ENCODE assay signal across 23 mouse cellular contexts in the genomic region with DNA sequence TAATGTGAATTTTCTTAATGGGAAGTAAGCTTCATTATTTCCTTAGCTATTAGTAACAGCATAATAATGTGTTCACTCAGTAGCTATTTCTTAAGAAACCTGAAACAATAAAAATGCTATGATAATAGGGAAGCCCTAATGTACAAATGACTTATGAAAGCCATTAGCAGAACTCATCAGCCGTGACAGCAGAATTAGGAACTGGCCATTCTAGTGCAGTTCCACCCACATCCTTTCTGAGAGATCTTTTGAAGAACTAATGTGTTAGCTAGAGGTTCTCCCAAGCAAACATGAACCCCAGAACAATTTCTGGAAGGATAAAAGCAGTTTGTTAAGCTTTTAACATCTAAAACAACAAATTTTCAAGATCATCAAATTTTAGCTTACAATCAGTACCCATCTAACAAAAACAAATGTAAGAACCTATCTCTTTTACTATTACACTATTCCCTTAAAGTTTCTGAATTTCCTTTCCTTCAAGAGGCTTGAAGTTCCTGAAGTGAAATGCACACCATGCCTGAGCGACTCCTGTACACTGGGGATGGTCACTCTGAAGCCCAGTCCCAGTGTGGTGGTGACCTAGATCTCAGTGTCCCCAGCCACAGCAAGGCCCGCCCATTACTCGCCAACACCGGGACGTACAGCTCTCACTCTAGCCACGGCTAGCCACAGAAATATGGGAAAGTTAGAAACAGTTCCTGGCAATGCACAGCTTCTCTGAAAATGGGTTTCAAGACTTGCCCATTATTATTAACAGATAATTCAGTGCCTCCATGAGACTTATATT. TPM values are rescaled to one million over a fixed set of nuclear protein-coding genes. Genes with fewer than 3 reads are reported as not detected.
DNase-seq lines count a peak whose midpoint lies in the region; ATAC-seq and TF ChIP-seq lines count a peak whose summit lies in the region.
"Had no signal": no experiment of that assay in that cellular context is flagged by ENCODE, and none has a peak within 500 bp of the region (broad histone marks: within the 10 kb centered on the region; RNA-seq: fewer than 3 reads in every experiment).

No protein-coding gene starts in this region.

- no peaks in the 10 kb centered on the region for H3K27me3 ChIP-seq in forebrain, embryonic 12.5 days
- H3K27me3 ChIP-seq: embryonic facial prominence, embryonic 15.5 days; limb, embryonic 13.5 days; liver, embryonic 13.5 days; Patski; stomach, embryonic 15.5 days had no signal

- peaks cover 53% of the 10 kb centered on the region for H3K36me3 ChIP-seq in forebrain, embryonic 12.5 days (replicated peaks)

- H3K9me3 ChIP-seq in forebrain, embryonic 12.5 days = no peaks in the 10 kb centered on the region
- H3K9me3 ChIP-seq: embryonic facial prominence, embryonic 15.5 days; limb, embryonic 13.5 days; liver, embryonic 13.5 days; stomach, embryonic 15.5 days had no signal

- no peak for TF ChIP-seq CTCF in bone marrow macrophage, adult 2 months (IDR thresholded peaks at IDR 0.05; ENCODE audit: low read depth, low read length)

- ATAC-seq in megakaryocyte progenitor cell, adult 5-6 weeks (replicated peaks; ENCODE audit: poor library complexity) = peak; percentile 76
- ATAC-seq in forebrain, embryonic 12.5 days (ENCODE audit: low FRiP score) = no peak
- ATAC-seq: hindbrain, embryonic 16.5 days; intestine, postnatal 0 days; midbrain, embryonic 16.5 days; Patski had no signal

- DNase-seq in heart, adult 11 months = peak; percentile 15
- DNase-seq in heart, adult 18-20 months = no peak
- DNase-seq in A20 (ENCODE audit: low read depth, low spot score) = peak; percentile 66
- DNase-seq in frontal cortex, postnatal 25 days (ENCODE audit: low spot score in 2 of 2) = no peak
- DNase-seq: adrenal gland, adult 8-10 months; cerebellum, postnatal 10 days; heart, adult 2 months; heart, postnatal 36 days; liver, embryonic 13.5 days; lung, embryonic 14.5 days; right cerebral cortex, adult 18-20 months; thymus, adult 18-20 months had no signal

- no peak overlapping the region for H3K4me2 ChIP-seq in forebrain, embryonic 12.5 days
- H3K4me2 ChIP-seq: embryonic facial prominence, embryonic 15.5 days; limb, embryonic 13.5 days; liver, embryonic 13.5 days; lung, embryonic 14.5 days; stomach, embryonic 15.5 days had no signal

- no peak for TF ChIP-seq POLR2A in bone marrow macrophage, adult 2 months (IDR thresholded peaks at IDR 0.05; ENCODE audit: borderline replicate concordance, low read depth, low read length)

- WGBS in forebrain, embryonic 12.5 days = 90% methylated on average over 7 of the region's 7 CpGs

- H3K9ac ChIP-seq in forebrain, embryonic 12.5 days = no peak overlapping the region
- H3K9ac ChIP-seq: embryonic facial prominence, embryonic 15.5 days; limb, embryonic 13.5 days; liver, embryonic 13.5 days; lung, embryonic 14.5 days; stomach, embryonic 15.5 days had no signal

- H3K27ac ChIP-seq in bone marrow macrophage, adult 2 months (ENCODE audit: insufficient read depth, low read depth, low read length) = peak overlapping the region; percentile 46; the same call in 1 of the 2 replicates
- no peak overlapping the region for H3K27ac ChIP-seq in forebrain, embryonic 12.5 days
- H3K27ac ChIP-seq: embryonic facial prominence, embryonic 15.5 days; heart, adult 2 months; kidney, postnatal 0 days; limb, embryonic 13.5 days; liver, embryonic 13.5 days; stomach, embryonic 15.5 days had no signal

- no peak overlapping the region for H3K4me3 ChIP-seq in bone marrow macrophage, adult 2 months (ENCODE audit: insufficient read depth, low read length)
- H3K4me3 ChIP-seq in forebrain, embryonic 12.5 days (replicated peaks) = no peak overlapping the region
- H3K4me3 ChIP-seq: embryonic facial prominence, embryonic 15.5 days; heart, adult 2 months; limb, embryonic 13.5 days; liver, embryonic 13.5 days; stomach, embryonic 15.5 days had no signal

- peaks cover 12% of the 10 kb centered on the region for H3K4me1 ChIP-seq in bone marrow macrophage, adult 2 months (ENCODE audit: control insufficient read depth, insufficient read depth, low read length)
- H3K4me1 ChIP-seq in forebrain, embryonic 12.5 days = no peaks in the 10 kb centered on the region
- H3K4me1 ChIP-seq: embryonic facial prominence, embryonic 15.5 days; limb, embryonic 13.5 days; stomach, embryonic 15.5 days had no signal

RNA-seq across cellular contexts. Expression of a gene that starts 13.4 kb away (rescaled TPM):
- total RNA-seq in heart, adult 18-20 months (2021) = 10 to 100 TPM; 26.3 to 28.2 TPM
- polyA plus RNA-seq in bone marrow macrophage, adult 2 months (2012; ENCODE audit: insufficient read depth, insufficient read length, missing spikeins) = 38.3 and 43.1 TPM in 2 replicates
- 90.2 and 94.4 TPM in 2 replicates for total RNA-seq in megakaryocyte progenitor cell, adult 5-6 weeks (2015)
- 118 and 151 TPM in 2 replicates for total RNA-seq in megakaryocyte progenitor cell, adult 5-6 weeks (2017)
- polyA plus RNA-seq in forebrain, embryonic 12.5 days (2016; fragmentation: Nextera tagmentation; extraction: Ambion mirVana) = 59.8 and 65.3 TPM in 2 replicates

RNA-seq across cellular contexts. Expression of a gene that starts 43.4 kb away (rescaled TPM):
- 1 to 10 TPM; 3.2 to 3.4 TPM for total RNA-seq in heart, adult 18-20 months (2021)
- 168 and 181 TPM in 2 replicates for polyA plus RNA-seq in bone marrow macrophage, adult 2 months (2012; ENCODE audit: insufficient read depth, insufficient read length, missing spikeins)
- 8.5 and 11.4 TPM in 2 replicates for total RNA-seq in megakaryocyte progenitor cell, adult 5-6 weeks (2015)
- total RNA-seq in megakaryocyte progenitor cell, adult 5-6 weeks (2017) = 14.4 and 15.9 TPM in 2 replicates
- 0.34 and 0.45 TPM in 2 replicates for polyA plus RNA-seq in forebrain, embryonic 12.5 days (2016; fragmentation: Nextera tagmentation; extraction: Ambion mirVana)

Comparison
In these comparisons a context has a peak if more than half of its experiments do, and no peak if none do; other contexts are left out.
1. DNase-seq: peak in heart, adult 11 months (single experiment) and A20 (single experiment); none in heart, adult 18-20 months (0 of 2) and frontal cortex, postnatal 25 days (0 of 2).